Mouse (Mus musculus) activated CD4-positive, CD25-positive, alpha-beta regulatory T cell, adult 4 months (primary cell): Measurements from ENCODE around the gene Tubb2b. TPM values are rescaled to one million over a fixed set of nuclear protein-coding genes. Genes with fewer than 3 reads are reported as not detected.
A peak's percentile ranks its signal among the peaks of the same experiment; 100 is the strongest.

Source experiments
- ATAC-seq: one replicate; pipeline ENCODE4 v1.8.0; 2017
- polyA plus RNA-seq, 2 experiments: library from polyadenylated mRNA; unstranded; fragments of 100-300 nt; shearing (Covaris generic); gene quantifications; one replicate each; pipeline ENCODE4 v1.2.1; 2017

Tubb2b gene
- 1 to 10 TPM in 1 of 2 experiments, under 1 TPM in 1; 0.69 to 1.0 TPM for polyA plus RNA-seq

DNA sequence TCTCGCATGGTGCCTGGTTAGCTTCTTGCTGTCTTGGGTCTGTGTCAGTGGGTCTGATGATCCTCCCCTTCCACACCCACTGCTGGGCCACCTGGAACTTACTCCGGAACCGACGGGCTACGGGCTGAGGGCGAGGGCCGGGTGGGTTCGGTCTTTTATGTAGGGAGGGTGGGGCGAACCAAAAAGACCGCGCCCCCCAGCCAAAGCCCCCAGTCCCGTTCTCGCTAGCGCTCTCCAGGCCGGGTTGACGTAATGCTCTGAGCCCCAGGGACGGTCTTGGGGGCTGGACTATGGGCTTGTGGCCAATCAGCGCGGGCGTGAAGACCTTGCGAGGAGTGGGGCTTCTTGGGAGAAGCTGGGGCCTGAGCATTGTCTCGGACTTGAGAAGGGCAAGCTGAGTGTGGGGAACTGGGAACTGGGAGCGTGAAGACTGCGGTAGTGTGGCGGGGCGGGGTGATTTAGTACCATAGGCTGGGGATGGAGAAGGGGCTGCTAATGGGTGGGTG, at the start of gene Tubb2b:
Gene Tubb2b (minus strand): TSS at position 241 of the 506 bp plus-strand sequence.
- ATAC-seq: peak; percentile 41

DNA sequence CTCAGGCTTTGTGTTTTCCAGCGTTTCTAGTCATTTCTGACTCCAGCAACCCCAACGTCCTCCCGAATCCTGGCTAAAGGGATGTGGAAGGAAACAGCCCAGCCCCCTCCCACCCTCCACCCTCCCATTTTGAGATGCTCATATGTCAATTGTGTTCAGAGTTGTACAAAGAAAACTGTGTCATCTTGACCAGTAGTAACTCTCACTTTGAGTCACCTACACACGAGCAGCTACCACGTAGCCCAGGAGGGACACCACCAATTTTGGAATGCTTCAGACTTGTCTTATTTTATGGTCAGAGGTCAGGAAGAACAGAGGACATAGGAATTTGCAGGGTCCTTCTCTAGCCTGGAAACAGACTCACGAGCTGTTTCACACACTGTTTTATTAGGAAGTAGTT, 43.8 kb upstream of the Tubb2b start:
- no peak for ATAC-seq

DNA sequence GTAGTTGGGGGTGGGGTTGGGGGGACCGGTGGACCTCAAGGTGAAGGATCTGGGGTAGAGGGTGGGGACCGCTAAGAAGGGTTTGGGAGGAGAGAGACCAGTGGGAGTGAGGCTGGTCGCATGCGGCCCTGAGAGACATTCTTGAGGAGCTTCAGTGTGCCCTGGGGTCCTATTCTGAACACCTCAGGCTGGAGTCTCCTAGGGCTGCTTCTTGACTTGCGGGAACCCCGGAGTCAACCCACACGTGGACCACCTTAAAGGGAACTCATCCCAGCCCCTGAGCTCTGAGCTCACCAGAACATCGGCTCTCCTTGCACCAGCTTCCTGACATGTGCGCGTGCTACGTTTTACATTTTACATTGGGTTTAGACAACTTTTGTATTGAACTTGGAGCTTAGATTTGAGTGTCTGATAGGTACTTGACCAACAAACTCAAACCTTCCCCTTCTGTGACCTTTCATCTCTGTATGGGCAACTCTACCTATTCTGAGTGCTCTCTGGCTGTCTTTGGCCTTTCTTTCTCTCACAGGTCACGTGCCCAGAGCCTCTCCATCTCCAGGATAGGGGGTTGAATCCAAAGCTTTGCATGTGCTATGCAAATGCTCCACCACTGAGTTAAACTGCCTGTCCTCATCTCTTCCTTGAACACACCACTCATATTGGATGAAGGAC, 33.2 kb upstream of the Tubb2b start:
- ATAC-seq: no peak

DNA sequence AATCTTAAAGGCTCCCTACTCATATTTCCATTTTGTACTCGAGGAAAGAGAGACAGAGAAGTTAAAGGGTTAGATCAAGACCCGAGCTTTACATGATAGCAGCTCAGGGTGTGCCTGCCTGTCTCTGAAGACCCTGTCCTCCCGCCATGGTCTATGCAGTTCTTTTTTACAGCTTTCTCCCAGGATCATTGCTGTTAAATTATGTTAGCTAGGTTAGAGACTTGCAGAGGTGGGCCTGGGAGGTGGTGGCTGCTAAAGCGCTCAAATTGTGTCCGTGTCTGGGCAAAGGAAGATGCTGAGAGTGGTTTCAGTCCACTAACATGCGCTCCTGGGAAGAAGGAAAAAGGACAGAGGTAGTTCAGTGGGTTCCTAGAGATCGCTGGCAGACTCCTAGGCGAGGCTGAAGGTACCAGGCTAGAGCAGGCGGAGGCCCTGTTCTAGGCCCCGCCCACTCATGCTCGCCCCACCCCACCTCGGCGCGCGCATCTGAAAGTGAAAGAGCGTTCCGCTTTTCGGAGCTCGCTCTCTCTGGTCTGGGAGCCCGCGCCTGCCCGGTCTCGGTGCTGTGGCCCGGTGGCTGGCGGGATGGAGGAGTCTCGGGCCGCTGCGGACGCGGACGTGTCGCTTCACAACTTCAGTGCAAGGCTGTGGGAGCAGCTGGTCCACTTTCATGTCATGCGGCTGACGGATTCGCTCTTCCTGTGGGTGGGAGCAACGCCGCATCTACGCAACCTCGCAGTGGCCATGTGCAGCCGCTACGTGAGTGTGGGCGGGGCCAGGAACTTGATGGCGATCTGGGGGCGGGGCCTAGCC, 32.4 kb upstream of the Tubb2b start, which contains the start of gene Psmg4:
Gene Psmg4 (plus strand): TSS at position 474 of the 813 bp plus-strand sequence.
- ATAC-seq: peak; percentile 94

DNA sequence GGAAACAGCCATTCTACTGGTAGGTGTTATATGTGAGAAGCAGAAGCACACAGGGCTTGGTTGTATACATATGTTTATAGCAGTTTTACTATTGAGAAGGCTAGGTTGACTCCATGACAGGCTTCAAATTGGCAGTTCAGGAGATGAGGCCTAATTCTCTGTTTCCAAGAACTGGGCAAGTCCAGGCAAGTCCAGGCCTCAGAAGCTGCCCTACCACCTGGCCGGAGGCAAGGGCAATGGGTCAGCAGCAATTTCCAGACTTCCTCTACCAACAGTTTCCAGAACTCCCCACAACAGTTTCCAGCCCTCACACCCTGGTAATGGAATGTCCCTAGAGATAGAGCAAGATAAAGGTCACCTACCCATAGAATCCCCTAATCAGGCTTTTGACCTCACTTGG, 29.7 kb upstream of the Tubb2b start:
- no peak for ATAC-seq

DNA sequence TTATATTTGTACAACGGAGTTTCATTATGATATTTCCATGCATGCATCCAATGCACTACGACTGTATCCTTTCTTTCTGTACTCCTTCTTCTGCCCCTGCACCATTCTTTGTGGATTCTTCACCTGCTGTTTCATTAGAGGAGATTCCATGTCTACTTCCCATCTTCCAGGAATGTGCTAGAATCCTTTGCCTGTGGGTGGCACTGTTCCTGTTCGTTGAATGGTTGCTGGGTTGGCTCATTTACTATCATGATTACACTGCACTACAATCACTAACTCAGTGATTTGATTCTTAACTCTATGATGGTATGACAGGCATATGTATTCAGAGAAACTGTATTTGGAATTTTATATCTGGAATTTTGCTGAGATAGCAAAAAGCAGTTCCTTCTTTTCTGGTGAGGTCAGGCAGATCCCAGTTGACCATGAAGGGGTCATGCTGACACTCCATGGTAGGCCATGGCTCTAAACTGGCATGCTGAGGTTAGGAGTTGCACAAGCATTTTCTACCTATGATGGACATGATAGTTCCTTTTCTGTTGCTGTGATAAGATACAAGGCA, 27.4 kb upstream of the Tubb2b start:
- no peak for ATAC-seq

DNA sequence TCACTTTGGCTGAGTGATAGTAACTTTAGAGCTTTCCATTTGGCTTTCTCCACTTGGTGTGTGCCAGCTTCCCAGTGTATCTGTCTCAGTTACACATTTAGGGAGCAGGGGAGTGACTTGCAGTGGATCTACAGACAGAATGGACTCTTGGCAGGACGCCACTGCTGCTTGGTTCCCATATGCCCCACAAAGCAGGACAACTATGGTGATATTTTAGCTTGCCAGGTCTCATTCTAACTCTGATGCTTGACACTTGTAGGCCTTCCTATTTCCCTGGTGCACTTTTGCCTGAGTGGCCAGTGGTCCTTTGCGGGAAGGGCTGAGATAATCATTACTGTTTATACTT, 26.5 kb upstream of the Tubb2b start:
- ATAC-seq: no peak

DNA sequence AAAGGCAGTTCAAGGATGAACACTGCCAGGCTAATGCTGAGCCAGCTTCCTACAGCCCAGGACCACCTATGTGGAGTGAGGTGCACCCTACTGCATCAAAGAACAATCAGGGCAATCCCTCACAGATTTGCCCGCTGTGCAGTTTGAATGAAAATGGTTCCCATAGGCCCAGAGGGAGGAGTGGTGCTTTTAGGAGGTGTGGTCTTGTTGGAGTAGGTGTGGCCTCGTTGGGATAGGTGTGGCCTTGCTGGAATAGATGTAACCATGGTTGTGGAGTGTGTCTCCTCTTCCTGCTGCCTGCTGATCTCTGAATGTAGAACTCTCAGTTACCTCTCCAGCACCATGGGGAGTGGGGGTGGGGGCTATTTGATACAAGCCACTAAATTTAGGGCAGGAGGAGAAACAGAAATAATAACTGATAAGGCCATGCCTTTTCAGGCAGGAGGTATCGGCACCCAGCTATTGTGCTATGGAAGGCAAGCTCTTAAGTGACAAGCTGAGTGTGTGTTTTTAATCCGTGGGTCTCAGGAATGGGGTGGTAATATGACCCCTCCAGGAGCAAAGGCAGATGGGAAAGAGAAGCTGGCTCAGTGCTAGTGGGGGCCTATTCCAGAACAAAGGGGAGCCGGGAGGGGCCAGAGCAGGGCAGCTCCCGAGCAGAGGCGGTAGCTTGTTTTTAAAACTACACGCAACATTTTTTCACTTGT, 26.0 kb upstream of the Tubb2b start:
- no peak for ATAC-seq

DNA sequence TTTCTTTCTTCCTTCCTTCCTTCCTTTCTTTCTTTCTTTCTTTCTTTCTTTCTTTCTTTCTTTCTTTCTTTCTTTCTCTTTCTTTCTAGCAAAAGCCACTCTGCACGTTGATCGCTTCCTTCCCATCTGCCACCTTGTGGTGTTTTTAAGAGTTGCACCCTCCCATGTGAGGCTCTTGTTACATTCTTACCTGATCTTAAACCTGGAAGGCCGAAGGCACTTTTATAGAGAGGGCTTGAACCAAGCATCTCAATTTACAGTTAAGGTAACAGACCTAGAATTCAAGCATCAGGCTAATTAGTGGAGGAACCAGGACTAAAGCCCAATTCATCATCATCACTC, 24.6 kb upstream of the Tubb2b start:
- peak; percentile 73 for ATAC-seq

DNA sequence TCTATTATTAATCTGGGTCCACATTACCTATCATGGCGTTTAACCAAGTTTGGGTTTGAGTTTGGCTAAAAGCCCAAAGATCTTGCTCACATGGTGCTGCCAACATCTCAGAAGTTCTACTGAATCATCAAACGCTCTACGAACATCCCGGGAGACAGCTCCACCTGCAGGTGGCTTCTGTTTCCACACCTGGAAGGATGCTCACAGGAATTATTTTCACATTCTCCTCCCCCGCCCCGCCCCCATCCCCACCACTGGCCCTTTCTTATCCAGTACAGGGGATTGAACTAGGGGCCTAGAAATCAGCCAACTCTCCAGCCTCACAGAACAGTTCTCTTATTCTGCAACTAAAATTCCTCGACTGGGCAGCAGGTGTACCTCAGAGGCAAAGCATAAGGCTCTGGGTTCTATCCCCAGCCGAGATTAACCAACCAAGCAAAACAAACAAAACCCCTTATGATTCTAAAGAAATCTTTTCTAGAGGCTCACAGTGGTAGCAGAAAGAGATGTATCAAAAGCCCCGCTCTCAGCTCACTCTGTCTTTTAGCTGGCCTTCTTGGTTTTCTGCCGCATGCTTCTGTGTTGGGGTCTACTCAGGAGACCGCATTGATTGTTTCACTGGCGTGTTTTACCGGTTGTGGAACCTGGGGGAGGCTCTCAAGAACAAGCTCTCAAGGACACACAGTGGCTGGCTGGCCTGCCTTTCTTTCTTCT, 24.1 kb upstream of the Tubb2b start:
- ATAC-seq: peak; percentile 79

DNA sequence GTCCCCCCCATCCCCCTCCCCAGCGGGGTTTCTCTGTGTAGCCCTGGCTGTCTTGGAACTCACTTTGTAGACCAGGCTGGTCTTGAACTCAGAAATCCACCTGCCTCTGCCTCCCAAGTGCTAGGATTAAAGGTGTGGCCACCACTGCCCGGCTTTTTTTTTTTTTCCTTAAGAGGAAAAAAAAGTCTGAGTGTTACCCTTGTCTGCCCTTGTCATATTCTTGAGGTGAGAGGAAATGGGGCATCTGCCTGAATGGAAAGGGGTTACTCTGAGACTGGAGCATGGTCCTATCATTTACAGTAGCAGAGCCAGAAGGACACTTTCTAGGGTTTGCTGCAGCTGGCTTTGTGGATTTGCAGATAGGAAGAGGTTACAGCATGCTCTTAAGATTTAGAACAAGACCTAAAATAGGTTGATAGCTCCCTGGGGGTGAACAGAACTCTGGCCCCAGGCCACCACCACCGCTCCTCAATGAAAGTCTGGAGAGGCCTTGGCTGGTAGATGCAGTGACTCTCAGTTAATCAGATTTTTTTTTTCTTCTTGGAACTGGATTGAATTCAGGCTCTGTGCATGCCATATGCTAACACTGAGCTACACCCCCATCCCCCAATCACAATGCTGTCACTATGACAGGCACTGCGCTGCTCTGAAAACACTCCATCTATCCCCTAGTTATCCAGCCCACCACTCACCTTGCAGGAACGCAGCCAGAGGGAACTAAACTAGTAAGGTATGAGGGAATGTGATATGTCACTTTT, 23.2 kb upstream of the Tubb2b start:
- no peak for ATAC-seq

DNA sequence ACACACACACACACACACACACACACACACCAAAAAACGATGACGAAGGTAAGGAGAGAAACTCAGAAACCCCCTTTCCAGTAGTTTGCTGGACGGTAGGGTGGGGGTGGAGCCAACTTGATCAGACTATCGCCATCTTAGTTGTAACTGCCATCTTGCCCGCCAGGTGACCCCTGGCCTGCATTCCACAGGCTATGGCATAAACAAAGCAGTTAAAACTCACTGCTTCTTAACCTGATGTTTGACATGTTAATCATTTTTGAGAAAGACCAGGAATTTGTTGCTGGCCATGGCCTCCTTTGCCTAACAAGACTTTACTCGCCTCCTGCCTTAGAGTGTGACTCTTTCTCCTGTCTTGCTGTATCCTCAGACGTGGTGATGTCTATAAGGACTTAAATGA, 22.4 kb upstream of the Tubb2b start:
- no peak for ATAC-seq

DNA sequence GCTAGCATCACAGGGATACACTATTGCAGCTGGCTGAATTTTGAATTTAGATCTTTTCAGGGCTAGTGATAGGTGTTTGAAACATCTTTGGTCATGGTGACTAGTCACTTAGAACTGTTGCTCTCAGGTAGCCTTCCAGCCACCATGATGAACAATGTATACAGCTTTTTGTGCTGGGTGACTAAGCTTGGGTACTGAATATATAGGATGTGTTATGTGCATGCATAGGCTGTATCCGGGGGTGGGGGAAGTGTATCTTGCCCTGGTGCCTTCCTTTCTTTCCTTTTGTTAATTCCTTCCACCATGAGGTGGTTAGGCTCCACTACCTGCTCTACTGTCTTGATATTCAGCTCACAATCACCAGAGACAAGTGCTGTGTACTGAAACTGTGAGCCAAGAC, 21.2 kb upstream of the Tubb2b start:
- ATAC-seq: no peak

DNA sequence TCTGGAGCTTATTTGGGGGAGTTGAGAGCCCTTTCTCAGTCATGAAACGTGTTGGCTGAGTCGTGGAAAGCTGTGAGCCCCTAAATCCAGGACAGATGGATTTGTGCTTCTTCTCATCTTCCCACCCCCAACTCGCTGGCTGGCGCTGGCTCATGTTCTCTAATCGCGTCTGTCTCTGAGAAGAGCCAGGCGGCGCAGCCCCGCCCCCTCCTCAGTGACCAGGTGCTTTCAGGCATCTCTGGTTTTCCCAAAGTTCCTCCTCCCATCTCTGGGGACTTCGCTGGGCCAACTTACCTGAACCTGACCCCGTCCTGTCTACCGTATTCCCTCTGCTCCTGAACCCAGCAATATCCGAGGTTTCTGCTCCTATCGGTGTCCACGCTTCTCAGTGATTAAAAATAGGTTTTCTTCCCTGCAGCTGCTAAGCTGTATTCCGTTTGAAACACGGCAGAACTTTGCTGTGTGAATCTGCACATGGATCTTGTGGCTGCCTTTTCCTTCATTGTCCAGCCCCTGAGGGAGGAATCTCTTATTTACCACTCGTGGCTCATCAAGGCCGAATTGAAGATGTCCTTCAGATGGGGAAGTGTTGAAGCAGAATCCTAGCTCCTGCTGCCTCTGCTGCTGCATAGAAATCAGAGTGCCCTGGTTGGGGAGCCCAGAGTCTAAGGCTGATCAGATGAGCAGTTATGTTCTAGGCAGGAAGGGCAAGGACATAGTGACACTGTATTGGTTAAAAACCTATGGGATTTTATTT, 20.2 kb upstream of the Tubb2b start:
- no peak for ATAC-seq

DNA sequence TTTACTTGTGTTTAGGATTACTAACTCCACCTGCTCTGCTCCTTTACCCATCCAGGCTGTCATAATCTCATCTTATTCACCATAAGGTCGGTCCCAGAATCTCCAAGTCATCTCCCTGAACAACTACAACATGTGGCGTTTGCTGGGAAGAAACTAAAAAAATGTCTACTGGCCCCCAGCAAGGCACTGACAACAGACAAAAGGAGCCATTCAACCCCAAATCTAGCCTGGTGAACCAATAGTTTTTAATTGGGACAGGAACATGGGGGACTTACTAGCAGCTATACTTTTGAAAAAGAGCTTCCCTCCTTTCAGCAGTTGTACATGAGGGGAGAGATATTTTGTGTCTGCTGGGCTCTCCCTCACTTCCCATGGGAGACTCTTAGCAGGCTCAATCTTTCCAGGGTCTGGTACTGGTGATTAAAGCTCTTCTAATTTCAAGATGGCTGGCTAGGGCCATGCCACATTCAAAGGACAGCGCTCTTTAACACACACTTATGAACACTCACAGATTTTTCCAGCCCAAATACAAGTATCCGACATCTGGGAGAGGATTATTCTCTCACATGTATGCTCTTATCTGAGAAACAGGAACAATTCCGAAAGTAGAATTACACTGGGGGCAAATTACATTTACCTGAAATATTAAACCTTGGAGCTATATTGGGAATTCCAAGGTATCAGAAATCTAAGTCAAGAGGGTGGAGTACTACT, 19.4 kb upstream of the Tubb2b start:
- no peak for ATAC-seq

DNA sequence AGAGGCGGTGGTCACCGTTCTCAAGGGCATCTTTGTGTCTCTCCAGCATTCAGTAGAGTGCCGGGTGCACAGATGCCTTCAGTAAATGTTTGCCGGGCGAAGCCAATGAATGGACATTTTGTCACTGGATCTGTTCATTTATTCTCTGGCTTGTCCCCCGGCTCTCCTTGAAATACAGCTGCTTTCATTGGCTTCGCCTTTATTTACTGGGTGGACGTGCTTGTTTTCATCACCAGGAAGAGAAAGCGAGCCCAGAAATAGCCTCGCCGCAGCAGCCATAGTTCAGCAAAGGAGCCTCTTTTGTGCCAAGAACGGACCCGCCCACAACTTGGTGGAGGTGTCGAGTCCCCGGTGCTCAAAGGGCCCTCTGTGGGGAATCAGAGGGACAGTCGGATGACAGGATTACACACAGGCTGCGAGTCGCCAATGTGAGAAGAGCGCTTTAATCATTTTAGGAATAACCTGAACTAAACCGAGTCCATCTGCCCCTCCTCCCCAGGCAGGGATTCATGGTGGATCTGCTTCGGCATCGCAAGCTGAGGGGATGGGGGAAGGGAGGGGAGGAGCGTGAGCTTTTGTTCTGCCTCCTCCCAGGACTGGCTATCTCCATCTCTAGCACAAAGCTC, 18.6 kb upstream of the Tubb2b start:
- ATAC-seq: peak; percentile 64

DNA sequence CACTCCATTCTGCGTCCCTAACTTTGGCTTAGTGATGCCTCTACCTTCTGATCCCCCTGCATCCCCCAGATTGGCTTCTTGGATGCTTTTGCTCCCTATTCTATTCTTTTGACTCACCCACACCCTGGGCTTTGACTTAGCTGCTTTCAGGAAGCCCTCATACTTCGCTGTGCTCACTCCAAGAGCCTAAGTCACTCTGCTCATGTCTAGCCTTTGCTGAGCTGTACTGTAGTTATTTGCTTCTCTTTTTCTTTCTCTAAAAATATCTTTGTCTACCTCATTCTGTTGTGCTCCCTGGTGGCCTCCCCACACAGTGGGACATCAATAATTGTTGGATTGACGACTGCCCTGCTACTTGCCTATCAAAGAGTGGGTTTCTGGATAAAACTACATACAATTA, 17.9 kb upstream of the Tubb2b start:
- ATAC-seq: no peak

DNA sequence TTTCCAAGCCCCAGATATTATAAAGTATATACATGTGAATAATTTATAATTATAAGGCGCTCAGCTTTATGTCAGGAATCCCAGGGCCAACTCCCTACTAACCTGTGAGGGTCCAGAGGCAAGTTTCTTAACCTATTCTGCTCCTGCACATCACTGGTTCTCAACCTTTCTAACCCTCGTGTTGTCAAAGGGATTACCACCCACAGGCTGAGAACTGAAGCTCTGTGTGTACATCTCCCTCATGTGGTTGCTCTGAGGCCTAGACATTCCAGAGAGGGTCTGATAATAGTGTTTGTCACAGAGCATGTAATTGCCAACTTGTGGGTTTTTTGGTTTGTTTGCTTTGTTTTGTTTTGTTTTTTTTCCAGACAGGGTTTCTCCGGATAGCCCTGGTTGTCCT, 16.6 kb upstream of the Tubb2b start:
- no peak for ATAC-seq

DNA sequence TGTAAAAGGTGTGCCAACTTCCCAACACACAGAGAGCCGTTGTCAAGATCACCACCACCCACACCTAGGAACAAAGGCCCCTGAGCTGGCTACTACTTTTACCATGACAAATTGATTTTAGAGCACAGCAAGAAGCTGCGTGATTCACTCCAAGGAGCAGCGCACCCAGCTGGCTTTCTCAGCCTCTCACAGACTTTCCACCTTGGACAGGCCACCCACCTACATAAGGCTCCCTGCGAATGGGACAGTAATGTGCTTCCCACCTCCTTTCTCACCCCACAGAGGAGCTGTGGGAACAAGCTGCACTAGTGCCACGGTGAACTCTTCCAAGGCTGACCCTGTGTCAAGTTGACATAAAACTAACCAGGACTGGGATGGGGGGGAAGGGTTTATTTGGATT, 13.1 kb upstream of the Tubb2b start:
- no peak for ATAC-seq

DNA sequence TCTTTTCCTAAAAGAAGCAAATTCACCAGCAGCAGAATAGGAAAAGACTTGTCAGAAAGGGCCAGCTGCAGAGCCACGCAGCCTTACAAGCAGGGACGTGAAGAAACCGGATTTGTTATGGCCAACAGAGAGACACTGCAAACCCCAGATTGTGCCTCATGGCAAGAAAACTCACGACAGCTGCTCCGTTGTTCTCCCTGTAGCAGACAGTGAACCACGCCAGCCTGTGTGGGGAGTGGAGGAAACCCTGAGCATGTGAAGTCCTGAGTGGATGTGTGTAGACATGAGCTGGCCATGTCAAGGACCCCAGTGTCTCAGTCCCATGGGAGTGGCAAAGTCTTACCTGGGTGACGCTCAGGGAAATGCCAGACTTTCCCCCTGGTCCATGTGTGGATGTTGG, 6.3 kb upstream of the Tubb2b start:
- ATAC-seq: no peak
